Mouse (Mus musculus): ENCODE data around the gene Vmp1.

DNA sequence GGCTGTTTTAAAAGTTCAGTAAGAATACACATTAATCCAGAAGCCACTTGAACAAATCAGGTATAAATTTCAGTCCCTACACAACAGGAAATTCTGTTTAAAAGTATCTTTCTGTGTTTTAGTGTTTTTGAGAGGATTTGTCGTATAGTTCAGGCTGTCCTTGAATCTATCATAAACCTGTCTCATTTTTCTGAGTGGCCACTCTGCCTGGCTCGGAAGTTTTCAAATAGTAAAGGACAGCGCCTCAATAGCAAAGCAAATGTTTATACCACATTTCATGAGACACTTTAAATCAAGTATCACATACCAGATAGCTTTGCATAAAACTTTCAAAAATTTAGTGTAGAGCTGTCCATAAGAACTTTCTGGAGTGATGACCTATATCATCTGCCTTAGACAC lies 34.7 kb upstream of the Vmp1 start:
- TF ChIP-seq POLR2A (IDR thresholded peaks at IDR 0.05; ENCODE audit: low read depth, low read length): no peak
- no peak for TF ChIP-seq CTCF (IDR thresholded peaks at IDR 0.05; ENCODE audit: extremely low read depth, insufficient read depth, insufficient read length, insufficient replicate concordance)
